Comparison of ENCODE assay signal across 9 mouse cellular contexts in the genomic region with DNA sequence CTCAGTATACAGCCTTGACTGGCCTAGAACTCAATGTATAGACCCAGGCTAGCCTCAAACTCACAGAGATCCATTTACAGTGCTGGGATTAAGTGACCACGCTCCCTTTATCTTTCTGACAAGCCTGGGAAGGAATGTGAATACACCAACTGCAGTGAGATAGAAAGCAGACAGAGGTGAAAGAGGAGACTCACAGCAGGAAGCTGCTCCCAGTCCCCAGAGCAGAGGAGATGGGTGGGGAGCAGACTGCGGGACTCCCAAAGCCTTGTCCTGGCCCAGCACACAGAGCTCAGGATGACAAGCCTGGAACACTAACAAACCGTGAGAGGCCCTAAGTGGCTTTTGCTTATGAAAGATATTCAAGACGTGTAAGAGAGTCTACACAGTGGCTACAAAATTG. TPM values are rescaled to one million over a fixed set of nuclear protein-coding genes. Genes with fewer than 3 reads are reported as not detected.
"Had no signal": no experiment of that assay in that cellular context is flagged by ENCODE, and none has a peak within 500 bp of the region (broad histone marks: within the 10 kb centered on the region; RNA-seq: fewer than 3 reads in every experiment).

No protein-coding gene starts in this region.

- H3K27me3 ChIP-seq: limb, embryonic 15.5 days; midbrain, embryonic 13.5 days had no signal

- H3K9me3 ChIP-seq: limb, embryonic 15.5 days; midbrain, embryonic 13.5 days had no signal

- H3K27ac ChIP-seq: limb, embryonic 15.5 days; midbrain, embryonic 13.5 days had no signal

- H3K4me1 ChIP-seq: limb, embryonic 15.5 days; midbrain, embryonic 13.5 days had no signal

- DNase-seq: kidney, adult 8-10 months; kidney, postnatal 25 days; lung, adult 18-20 months; right cerebral cortex, adult 18-20 months; right cerebral cortex, postnatal 25 days; thymus, postnatal 36 days had no signal

- ATAC-seq: midbrain, embryonic 13.5 days had no signal

- H3K4me3 ChIP-seq: limb, embryonic 15.5 days; midbrain, embryonic 13.5 days had no signal

- H3K9ac ChIP-seq: limb, embryonic 15.5 days; midbrain, embryonic 13.5 days had no signal

- H3K4me2 ChIP-seq: limb, embryonic 15.5 days; midbrain, embryonic 13.5 days had no signal

RNA-seq across cellular contexts. Expression of a gene that starts 54.6 kb away (rescaled TPM):
- total RNA-seq: megakaryocyte progenitor cell, adult 5-6 weeks had no signal
